Mouse (Mus musculus) 3134 (cell line): ENCODE results near the gene Tifab.
"Not testable (repeated sequence)": the region's sequence is repeated elsewhere in the genome, so short reads cannot be mapped to it uniquely, and the experiment has no call there.

ENCODE experiments used
- DNase-seq: peaks from one replicate; pipeline ENCODE4 v3.0.0-alpha.2; 2011; ENCODE audit warnings: low spot score; ENCODE audit not compliant: insufficient read length; ENCODE audit errors: extremely low read depth

The Tifab gene

GRCm38 (mm10) chr13:56178416-56179035 is at the start of gene Tifab:
Tifab (minus strand) TSS chr13:56178885.
- no peak for DNase-seq

- no peak for DNase-seq
Observed at GRCm38 (mm10) chr13:56226175-56226954, 47.7 kb upstream of the Tifab start.

GRCm38 (mm10) chr13:56223625-56224024 is 44.9 kb upstream of the Tifab start:
- no peak for DNase-seq

- DNase-seq = no peak
Observed at GRCm38 (mm10) chr13:56222849-56223246, 44.2 kb upstream of the Tifab start.

- DNase-seq = no peak
Observed at GRCm38 (mm10) chr13:56221995-56222848, 43.5 kb upstream of the Tifab start.

- DNase-seq = no peak
Observed at GRCm38 (mm10) chr13:56221129-56221910, 42.6 kb upstream of the Tifab start.

- no peak for DNase-seq
Observed at GRCm38 (mm10) chr13:56219254-56219653, 40.6 kb upstream of the Tifab start.

DNA sequence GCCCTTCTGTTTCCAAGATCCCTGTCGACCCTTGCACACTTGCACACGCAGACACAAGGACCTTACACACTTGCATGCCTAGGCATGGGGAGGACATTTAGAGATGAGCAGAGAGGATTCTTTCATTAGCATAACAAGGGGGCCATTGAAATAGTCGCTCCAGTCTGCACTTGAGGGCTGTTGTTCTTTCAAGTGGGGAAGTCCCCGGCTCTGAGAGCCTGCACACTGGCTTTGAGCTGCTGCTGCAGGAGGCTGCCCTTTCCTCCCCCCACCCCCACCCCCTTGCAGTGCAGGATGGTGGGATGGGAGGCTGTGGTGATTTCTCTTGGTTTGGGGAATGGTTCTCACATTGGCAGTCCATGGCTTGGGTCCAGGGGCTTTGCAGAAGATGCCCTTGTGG is 37.4 kb upstream of the Tifab start:
- no peak for DNase-seq

DNA sequence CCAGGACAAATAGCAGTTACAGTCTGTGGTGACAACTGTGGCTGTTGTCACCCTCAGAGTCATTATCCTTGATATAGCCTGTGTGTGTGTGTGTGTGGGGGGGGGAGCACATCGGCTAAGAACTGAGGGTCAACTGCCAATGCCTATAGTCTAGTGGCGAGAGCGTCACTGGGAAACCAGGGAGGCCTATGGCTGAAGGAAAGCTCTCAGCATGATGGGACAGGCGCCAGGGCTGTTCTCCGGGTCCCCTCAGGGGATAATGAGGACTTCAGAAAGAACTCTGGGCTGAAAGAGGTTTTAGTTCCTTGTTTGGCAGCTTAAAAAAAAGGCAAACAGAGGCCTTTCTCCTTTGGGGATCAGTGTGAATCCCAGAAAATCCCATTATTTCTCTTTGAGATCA is 35.9 kb upstream of the Tifab start:
- no peak for DNase-seq

DNA sequence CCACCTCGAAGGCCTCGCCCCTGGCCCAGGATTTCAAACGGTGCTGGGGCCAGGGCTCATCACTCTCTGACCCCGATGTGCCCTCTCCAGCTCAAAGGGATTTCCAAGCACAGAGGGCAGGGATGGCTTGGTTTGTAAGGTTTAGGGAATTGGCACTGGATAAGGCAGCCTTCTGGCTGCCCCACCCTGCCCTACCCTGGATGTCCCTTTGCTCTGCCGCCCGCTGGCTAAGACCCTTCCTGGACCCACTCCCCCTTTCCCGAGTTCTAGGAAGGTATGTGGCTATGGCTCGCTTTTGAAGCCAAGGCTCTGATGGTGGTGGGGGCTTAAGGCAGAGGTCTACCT is 30.4 kb upstream of the Tifab start:
- DNase-seq = no peak

DNA sequence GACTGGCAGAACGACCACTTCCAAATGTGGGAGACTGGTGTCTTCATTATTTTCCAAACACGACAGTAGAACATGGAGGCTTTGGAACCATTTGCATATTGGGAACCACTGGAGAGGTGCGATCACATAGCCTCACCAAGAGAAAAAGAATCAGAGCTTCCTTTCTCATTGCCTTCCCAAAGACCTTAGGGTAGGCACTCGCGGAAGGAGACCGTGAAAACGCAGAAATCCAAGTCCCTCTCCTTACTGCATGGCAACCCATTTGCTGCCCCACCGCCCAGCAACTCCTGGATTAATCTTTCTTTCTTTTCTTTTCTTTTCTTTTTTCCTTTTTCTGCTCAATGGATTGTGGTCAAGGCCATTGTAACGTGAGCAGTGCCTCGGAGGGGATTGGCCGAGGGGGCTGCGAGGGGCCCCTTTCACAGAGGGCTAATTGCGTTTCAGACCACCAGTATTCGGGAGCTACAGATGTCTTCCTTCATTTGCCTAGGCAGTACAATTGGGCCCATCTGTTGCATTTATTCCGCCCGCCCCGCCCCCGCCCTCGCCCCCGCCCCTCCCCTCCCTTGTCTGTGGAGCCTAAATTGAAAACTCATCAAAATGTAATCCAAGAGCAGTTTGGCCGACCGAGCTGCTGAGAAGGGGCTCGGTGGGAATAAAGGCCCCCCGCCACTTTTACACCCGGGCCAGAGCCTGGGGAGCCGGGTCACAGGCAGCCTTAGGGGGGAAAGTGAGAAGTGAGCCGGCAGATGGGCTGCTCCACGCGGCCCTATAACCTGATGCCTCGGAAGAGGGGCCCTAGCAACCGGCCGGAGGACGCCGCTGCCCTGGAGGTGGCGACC is 29.8 kb upstream of the Tifab start:
- DNase-seq = no peak

- no peak for DNase-seq
Observed at GRCm38 (mm10) chr13:56199506-56199905, 20.8 kb upstream of the Tifab start.

GRCm38 (mm10) chr13:56197473-56198266 is 19.0 kb upstream of the Tifab start:
- DNase-seq = peak; percentile 63

GRCm38 (mm10) chr13:56197031-56197430 is 18.3 kb upstream of the Tifab start:
- no peak for DNase-seq

GRCm38 (mm10) chr13:56195824-56196223 is 17.1 kb upstream of the Tifab start:
- DNase-seq = not testable (repeated sequence)

DNA sequence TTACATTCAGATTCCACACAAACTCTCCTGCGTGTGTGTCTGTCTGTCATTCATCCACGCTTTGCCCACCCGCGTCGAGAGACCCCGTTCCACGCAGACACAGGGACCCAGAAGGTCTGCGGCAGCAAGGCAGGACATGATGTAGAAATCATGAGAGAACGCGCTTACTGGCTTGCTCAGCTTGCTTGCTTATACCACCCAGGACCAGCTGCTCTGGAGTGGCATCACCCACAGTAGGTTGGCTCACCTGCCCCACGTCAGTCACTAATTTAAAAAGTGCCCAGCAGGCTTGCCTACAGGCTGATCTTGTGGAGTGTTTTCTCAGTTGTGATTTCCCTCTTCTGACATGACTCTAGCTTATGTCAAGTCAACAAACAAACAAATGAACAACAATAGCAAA is 15.5 kb upstream of the Tifab start:
- DNase-seq = not testable (repeated sequence)

- DNase-seq = no peak
Observed at GRCm38 (mm10) chr13:56191225-56191624, 12.5 kb upstream of the Tifab start.

DNA sequence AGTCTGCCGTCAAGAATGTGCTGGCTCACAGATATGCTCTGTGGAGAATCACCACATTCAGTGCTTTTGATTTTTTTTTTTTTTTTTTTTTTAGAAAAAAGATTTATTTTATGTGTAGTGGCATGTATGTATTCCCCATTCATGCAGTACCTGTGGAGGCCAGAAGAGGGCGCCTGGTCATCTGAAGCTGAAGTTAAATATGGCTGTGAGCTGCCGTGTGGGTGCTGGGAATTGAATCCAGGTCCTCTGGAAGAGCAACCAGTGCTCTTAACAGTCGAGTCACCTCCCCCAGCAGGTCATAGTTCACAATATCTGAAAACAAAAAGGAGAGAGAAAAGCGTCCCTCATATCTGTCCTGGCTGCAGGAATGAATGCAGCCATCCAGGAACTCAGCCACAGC is 11.0 kb upstream of the Tifab start:
- no peak for DNase-seq

DNA sequence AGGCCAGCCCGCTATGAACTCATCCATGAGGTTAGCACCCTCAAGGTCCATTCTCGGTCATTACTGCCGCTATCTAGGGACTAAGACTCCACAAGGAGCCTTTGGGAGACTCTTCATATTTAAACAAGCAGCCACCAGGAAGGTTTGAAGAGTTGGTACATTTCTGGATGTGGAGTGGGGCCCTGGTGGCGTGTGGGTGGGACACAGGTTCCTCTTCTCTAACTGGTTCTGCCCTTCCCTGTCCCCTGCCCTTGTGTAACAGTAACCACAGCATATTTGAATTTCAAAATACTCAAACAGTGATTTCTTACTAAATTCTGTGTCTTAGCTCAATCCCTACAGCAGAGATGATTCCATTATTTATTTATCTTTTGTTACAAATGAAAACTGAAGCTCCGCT is 5.0 kb upstream of the Tifab start:
- no peak for DNase-seq
